Mouse (Mus musculus): ENCODE measurements at regions not wholly inside any gene's neighbourhood (a gene's known extent, or its start where the extent isn't known, plus 50 kb on each side); places are given as distances from the start of the nearest gene placed in this dataset.

DNA sequence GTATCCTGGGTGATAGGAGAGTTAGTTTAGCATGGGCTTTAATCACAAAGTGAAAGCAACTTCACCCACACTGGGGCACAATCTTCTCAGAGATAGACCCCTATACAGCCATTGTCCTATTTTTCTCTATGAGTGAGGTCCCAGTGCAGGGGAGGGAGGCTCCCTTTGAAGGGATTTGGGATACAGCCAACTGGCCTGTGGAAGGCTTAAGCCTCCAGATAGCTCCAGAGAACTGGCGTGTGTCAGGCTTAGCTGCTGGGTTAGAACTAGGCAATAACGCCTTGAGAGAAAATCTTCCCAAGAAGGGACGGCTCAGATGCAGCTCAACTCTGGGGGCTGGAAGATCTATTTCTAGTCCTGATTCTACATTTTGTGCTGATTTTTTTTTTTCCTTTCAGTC lies 397.4 kb upstream of the Zdhhc25 start:
- in situ Hi-C loops (cut with MboI, MseI): no loop called here

DNA sequence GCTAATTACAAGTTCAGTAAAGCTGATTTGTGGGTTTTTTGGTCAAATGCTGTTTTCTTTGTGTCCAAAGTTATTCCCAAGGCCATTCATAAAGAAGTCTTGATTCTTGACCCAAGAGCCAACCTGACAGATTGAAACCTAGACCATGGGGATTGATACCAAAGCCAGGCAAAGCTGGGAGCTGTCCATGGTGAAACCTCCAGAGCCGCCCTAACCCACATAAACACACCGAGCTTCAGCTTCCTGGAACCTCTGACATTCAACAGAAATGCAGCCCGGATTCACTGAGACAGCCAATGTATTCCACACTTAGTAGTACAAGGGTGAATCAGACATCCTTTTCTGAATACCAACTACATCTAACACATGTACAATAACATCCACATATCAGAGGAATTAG lies 386.7 kb upstream of the Zdhhc25 start:
- in situ Hi-C loops (cut with MboI, MseI): no loop called here

DNA sequence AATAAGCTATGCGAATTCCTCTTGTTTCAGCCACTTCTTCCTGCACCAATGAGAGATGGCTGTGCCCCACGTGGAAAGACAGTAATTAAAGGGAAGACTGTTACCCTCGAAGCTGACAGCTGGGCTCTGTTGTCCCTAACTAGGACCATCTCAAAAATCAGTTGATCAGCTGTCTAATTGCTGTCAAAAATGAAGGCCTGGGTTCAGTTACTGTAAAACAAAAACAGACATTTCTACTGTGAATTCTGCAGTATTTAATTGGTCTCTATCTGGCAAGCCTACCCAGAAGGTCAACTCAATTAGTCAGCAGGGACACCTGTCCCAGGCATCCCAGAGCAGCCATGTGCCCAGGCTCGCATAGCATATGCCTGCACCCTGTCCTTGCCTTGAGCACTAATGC lies 385.8 kb upstream of the Zdhhc25 start:
- in situ Hi-C loops (cut with MboI, MseI): no loop called here

- in situ Hi-C loops (cut with MboI, MseI): loop anchor here in 1 of 2 experiments (10.0 kb wide), 1 partner anchor 495 kb away; no protein-coding TSS in a partner anchor
These were observed 370.6 kb upstream of the Zdhhc25 start for GRCm38 (mm10) chr15:88229456-88229855.

- in situ Hi-C loops (cut with MboI, MseI): no loop called here
These were observed 355.5 kb upstream of the Zdhhc25 start for GRCm38 (mm10) chr15:88244606-88245005.

GRCm38 (mm10) chr15:88245496-88246246 lies 354.4 kb upstream of the Zdhhc25 start:
- in situ Hi-C loops (cut with MboI, MseI): no loop called here

GRCm38 (mm10) chr15:88247974-88248625 lies 352.0 kb upstream of the Zdhhc25 start:
- in situ Hi-C loops (cut with MboI, MseI): no loop called here

DNA sequence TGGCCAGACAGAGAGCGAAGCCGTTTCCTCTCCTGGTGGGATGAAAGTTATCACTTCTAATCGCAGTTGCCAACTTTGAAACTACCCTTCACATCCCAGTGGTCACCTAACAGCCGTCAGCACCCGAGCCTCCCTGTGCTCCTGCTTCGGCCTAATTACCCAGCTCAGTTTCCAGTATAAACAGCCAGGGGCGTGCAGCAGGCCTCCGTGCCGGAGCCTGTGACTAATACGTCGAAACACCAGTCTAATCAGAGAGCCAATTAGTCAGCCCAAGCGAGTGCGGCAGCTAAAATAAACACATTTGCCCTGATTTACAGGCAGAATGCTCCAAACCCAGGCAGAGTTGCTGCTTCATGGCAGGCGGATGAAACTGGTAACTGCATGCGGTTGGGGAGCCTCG lies 312.1 kb upstream of the Zdhhc25 start:
- in situ Hi-C loops (cut with MboI, MseI): no loop called here

DNA sequence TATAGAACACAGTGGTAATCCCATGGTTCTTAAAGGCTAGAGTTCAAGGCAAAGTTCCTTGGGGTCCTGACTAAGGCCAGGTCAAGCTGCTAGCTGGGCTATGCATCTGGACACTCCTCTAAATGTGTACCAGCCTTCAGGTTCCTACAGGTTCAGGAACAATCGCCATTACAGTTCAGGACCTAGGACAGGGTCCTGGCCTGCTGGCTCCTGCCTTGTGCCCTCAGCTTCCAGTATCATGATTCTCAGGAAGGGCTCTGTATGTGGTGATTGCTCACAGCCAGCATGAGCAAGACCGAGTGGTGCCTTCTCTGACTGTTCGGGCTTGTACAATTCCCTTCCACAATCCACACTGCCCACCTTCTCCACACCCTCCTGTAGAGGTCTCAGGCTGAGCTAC lies 311.4 kb upstream of the Zdhhc25 start:
- in situ Hi-C loops (cut with MboI, MseI): no loop called here

DNA sequence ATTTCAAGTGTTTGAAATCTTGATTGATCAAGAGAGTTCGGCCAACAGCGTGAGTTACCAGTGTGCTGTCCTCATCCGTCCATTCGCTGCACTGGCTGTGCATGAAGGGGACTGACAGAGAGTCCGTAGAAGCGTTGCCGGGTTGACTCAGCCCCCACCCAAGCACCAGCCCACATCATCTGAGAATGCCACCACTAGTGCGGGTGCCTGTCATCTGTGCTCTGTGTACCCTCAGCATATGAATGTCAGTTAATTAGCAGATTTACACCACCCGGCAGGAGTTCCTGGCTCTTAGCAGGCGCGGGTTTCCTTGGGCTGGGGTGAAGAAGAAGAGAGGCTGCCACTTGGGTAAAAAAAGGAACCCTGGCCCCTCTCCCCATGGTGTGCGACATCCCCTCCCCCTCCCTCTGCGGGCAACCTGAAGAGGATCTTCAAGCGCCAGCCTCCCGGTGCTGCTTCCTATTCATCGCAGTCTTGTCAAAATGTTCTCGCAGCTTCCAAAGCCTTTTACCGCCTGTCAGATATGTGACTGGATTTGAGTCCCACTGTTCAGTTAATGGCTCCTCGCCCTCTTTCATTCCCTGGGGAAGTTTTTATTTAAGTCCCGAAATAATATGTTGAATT lies 309.2 kb upstream of the Zdhhc25 start:
- in situ Hi-C loops (cut with MboI, MseI): no loop called here

GRCm38 (mm10) chr15:88299061-88299460 lies 301.0 kb upstream of the Zdhhc25 start:
- in situ Hi-C loops (cut with MboI, MseI): no loop called here

GRCm38 (mm10) chr15:88311158-88311557 lies 288.9 kb upstream of the Zdhhc25 start:
- in situ Hi-C loops (cut with MboI, MseI): no loop called here

DNA sequence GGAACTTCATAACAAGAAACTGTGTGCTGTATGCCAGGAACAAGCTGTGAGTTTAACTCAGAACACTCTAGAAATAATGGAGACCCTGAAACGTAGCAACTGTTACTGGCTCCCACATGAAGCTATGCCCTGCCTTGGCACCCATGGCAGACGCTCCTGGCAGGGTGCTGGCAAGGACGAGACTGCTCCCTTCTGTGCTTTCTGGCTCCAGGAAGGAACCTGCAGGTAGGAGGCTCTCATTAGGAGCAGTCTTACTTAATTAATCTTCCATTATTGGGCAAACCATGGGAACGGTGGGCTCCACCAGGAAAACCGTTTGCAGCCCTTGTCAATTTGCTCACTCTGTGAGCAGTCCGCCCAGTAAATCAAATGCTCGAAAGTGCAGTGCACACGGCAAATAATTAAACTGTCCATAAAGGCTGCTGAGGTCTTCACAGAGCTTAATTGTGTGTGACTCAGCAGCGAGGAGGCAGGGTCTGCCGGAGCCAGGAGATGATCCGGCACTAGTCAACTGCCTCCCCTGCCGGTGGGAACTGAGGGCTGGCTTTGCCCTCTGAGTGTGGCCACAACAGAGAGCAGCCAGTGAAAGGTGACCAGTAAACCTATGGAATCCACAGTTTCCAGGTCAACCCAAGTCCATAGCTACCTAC lies 285.2 kb upstream of the Zdhhc25 start:
- in situ Hi-C loops (cut with MboI, MseI): no loop called here

DNA sequence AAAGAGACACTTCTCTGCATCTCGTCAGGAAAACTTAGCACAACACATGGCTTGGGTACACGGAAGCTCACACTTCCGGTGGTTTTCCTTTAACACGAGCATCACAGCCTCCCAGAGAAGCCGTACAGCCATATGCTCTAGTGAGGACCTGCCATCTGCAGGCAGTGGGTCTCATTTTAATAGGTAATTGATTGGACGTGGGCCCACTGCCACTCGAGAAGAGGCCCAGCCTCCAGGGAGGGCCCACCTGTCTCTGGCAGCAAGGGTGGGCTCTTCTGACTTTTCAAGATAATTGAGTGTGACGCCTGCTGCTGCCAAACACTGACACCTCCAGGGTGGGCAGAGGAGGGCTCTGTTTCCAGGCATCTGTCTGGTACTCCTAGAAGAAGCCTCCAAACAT lies 282.1 kb upstream of the Zdhhc25 start:
- in situ Hi-C loops (cut with MboI, MseI): no loop called here

DNA sequence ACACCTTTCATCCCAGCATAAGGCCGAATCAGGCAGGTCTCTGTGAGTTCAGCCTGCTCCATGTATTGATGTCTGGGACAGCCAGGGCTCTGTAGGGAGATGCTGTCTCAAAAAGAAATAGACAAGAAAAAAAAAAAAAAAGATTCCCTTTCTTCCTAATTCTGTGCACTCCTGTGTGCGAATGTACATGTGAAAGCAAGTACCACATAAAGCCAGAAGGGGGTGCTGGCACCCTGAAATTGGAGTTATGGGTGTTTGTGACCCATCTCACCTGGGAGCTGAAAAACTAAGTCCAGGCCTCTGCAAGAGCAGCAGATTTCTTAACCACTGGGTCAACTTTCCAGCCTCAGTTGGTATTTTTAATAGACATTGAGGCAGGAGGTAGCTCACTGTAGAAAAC lies 280.6 kb upstream of the Zdhhc25 start:
- in situ Hi-C loops (cut with MboI, MseI): no loop called here

- in situ Hi-C loops (cut with MboI, MseI): no loop called here
These were observed 276.3 kb upstream of the Zdhhc25 start for GRCm38 (mm10) chr15:88323584-88324375.

GRCm38 (mm10) chr15:88325108-88325507 lies 275.0 kb upstream of the Zdhhc25 start:
- in situ Hi-C loops (cut with MboI, MseI): loop anchor here in 1 of 2 experiments (5.0 kb wide), 1 partner anchor 97 kb away; no protein-coding TSS in a partner anchor

GRCm38 (mm10) chr15:88353206-88353605 lies 246.9 kb upstream of the Zdhhc25 start:
- in situ Hi-C loops (cut with MboI, MseI): no loop called here

GRCm38 (mm10) chr15:88360375-88361035 lies 239.6 kb upstream of the Zdhhc25 start:
- in situ Hi-C loops (cut with MboI, MseI): no loop called here

DNA sequence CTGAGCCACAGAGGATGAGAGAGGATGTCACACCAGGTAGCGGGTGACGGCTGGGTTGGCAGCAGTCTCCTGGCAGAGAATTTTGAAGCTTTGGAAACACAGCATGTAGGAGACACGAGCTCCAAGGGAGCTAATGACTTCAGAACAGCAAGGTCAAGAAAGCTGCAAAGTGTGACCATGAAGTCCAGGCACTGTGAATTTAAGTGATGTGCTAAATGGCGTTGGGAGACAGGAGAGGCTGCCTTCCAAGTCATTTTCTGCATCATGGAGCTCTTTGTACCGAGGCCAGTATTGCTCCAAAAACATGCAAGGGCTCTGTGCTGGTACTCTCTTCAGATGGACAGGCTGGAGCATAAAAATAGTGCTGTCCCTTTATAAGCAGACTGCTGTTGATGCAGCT lies 238.8 kb upstream of the Zdhhc25 start:
- in situ Hi-C loops (cut with MboI, MseI): no loop called here

- in situ Hi-C loops (cut with MboI, MseI): no loop called here
These were observed 237.1 kb upstream of the Zdhhc25 start for GRCm38 (mm10) chr15:88362966-88363365.

All from T-helper 17 cell (primary cell).